Mouse (Mus musculus): Measurements from ENCODE around the gene Uggt2.
"Not testable (repeated sequence)": the region's sequence is repeated elsewhere in the genome, so short reads cannot be mapped to it uniquely, and the experiment has no call there.

The Uggt2 gene

GRCm38 (mm10) chr14:118982429-118983045 lies 116.7 kb downstream of the Uggt2 start:
- DNase-seq (ENCODE audit: low read depth in 1 of 2, low spot score in 2 of 2) = not testable (repeated sequence)

- DNase-seq (ENCODE audit: low read depth in 1 of 2, low spot score in 2 of 2) = not testable (repeated sequence)
These were observed 117.4 kb downstream of the Uggt2 start for GRCm38 (mm10) chr14:118981711-118982428.

- no peak for DNase-seq (ENCODE audit: low read depth in 1 of 2, low spot score in 2 of 2)
These were observed 118.3 kb downstream of the Uggt2 start for GRCm38 (mm10) chr14:118980890-118981289.

GRCm38 (mm10) chr14:118980358-118980757 lies 118.9 kb downstream of the Uggt2 start:
- no peak for DNase-seq (ENCODE audit: low read depth in 1 of 2, low spot score in 2 of 2)

GRCm38 (mm10) chr14:118979571-118980325 lies 119.5 kb downstream of the Uggt2 start:
- no peak for DNase-seq (ENCODE audit: low read depth in 1 of 2, low spot score in 2 of 2)

GRCm38 (mm10) chr14:118977136-118977816 lies 122.0 kb downstream of the Uggt2 start:
- DNase-seq (ENCODE audit: low read depth in 1 of 2, low spot score in 2 of 2) = no peak

- no peak for DNase-seq (ENCODE audit: low read depth in 1 of 2, low spot score in 2 of 2)
These were observed 127.0 kb downstream of the Uggt2 start for GRCm38 (mm10) chr14:118972268-118972667.

GRCm38 (mm10) chr14:118967646-118968045 lies 131.6 kb downstream of the Uggt2 start:
- no peak for DNase-seq (ENCODE audit: low read depth in 1 of 2, low spot score in 2 of 2)

GRCm38 (mm10) chr14:118965356-118966000 lies 133.8 kb downstream of the Uggt2 start:
- no peak for DNase-seq (ENCODE audit: low read depth in 1 of 2, low spot score in 2 of 2)

- DNase-seq (ENCODE audit: low read depth in 1 of 2, low spot score in 2 of 2) = no peak
These were observed 141.2 kb downstream of the Uggt2 start for GRCm38 (mm10) chr14:118958010-118958409.

- DNase-seq (ENCODE audit: low read depth in 1 of 2, low spot score in 2 of 2) = no peak
These were observed 147.2 kb downstream of the Uggt2 start for GRCm38 (mm10) chr14:118951912-118952583.

- no peak for DNase-seq (ENCODE audit: low read depth in 1 of 2, low spot score in 2 of 2)
These were observed 150.4 kb downstream of the Uggt2 start for GRCm38 (mm10) chr14:118948841-118949240.

GRCm38 (mm10) chr14:118944702-118945101 lies 154.5 kb downstream of the Uggt2 start:
- DNase-seq (ENCODE audit: low read depth in 1 of 2, low spot score in 2 of 2) = no peak

GRCm38 (mm10) chr14:118942076-118942475 lies 157.2 kb downstream of the Uggt2 start:
- no peak for DNase-seq (ENCODE audit: low read depth in 1 of 2, low spot score in 2 of 2)

GRCm38 (mm10) chr14:118940796-118941495 lies 158.3 kb downstream of the Uggt2 start:
- DNase-seq (ENCODE audit: low read depth in 1 of 2, low spot score in 2 of 2) = no peak

GRCm38 (mm10) chr14:118938551-118938950 lies 160.7 kb downstream of the Uggt2 start:
- no peak for DNase-seq (ENCODE audit: low read depth in 1 of 2, low spot score in 2 of 2)

- DNase-seq (ENCODE audit: low read depth in 1 of 2, low spot score in 2 of 2) = peak; percentile 98 to 99
These were observed 161.4 kb downstream of the Uggt2 start, which contains the start of gene Dnajc3 for GRCm38 (mm10) chr14:118937533-118938492. Gene Dnajc3, plus strand, starts transcription at chr14:118937976.

GRCm38 (mm10) chr14:118936952-118937351 lies 162.3 kb downstream of the Uggt2 start:
- DNase-seq (ENCODE audit: low read depth in 1 of 2, low spot score in 2 of 2) = no peak

Measured in monocyte, adult 2 months (primary cell).